Mouse (Mus musculus) kidney, postnatal 14 days (tissue): ENCODE results near the gene Gm5800.
"Not testable (repeated sequence)": the region's sequence is repeated elsewhere in the genome, so short reads cannot be mapped to it uniquely, and the experiment has no call there.

Source experiments
- DNase-seq: peaks from one replicate; pipeline ENCODE4 v3.0.0; 2022; ENCODE audit warnings: mixed read lengths

Gm5800 gene

DNA sequence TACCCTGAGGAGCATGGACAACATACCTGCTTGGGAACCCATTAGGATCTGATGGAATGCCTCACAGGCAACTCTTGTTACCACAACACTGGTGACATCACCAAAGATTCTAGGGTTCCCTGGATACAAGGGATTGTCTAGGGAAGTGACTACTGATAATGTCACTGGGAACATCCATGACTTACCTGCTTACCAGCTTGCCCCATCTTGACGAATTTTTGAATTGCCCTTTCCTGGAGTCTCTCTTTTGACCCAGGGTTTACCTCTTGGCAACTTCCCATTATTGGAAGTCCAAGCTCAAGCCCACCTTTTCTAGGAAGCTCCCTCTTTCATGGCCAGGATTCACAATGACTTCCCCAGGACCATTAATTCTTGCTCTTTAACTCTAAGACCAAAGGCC lies at the start of gene Gm5800:
TSS of gene Gm5800 (minus strand) at position 101 of the 400 bp plus-strand sequence.
- DNase-seq = no peak

DNA sequence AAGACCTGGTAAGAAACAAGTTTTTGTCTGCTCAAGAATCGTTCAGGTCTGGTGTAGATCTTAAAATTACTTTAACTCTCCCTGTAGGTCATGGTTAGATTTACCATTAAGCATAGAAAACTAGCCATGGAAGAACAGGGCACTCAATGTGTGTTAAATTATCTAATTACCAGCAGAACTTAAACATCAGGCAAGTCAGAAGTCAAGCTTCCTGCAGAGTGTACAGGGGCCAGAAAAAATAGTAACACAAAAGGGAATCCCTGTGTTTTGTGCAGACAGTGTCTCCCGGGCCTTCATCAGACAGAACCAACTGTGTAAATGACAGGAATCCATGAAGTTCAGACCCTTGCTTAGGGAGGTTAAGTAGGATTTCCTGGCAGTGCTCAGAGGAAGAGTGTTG lies 39.0 kb upstream of the Gm5800 start:
- no peak for DNase-seq

DNA sequence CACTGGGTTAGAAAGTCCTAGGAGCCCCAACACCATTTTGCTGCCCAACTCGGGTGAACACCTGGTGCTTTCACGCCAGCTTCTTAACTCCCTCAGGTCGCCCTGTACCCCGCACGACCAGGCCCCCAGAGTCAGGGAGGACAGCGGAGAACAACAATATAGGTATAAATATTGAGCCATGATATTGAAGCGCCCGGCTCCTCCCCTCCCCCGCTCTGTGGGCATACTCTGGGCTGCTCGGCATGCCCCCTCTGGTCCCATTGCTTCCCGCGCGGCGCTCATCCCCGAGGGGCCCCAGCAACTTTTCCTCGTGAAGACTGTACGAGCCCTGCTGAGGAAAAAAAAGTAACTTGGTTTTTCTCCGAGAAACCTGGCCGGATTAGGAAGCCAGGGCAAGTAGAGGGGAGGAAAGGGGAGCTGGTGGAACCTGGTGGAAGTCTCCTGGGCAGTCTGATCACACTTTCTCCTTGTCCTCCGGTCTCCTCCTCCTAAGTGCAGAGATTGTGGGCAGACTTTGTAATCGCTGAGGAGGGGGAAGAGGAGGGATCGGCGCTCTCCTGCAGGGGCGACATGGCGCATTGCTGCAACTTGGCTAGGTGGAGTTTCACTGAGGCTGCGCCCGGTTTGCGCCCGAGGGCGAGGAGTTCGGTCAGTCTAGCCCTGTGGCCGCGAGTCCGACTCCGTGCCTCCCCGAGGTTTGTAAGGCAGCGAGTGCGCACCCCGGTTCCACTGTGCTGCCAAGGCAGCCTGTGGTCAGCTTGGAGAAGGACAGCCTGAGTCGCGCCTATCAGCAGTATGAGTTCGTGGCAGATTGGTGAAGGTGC lies 23.6 kb upstream of the Gm5800 start:
- DNase-seq = peak; percentile 6

DNA sequence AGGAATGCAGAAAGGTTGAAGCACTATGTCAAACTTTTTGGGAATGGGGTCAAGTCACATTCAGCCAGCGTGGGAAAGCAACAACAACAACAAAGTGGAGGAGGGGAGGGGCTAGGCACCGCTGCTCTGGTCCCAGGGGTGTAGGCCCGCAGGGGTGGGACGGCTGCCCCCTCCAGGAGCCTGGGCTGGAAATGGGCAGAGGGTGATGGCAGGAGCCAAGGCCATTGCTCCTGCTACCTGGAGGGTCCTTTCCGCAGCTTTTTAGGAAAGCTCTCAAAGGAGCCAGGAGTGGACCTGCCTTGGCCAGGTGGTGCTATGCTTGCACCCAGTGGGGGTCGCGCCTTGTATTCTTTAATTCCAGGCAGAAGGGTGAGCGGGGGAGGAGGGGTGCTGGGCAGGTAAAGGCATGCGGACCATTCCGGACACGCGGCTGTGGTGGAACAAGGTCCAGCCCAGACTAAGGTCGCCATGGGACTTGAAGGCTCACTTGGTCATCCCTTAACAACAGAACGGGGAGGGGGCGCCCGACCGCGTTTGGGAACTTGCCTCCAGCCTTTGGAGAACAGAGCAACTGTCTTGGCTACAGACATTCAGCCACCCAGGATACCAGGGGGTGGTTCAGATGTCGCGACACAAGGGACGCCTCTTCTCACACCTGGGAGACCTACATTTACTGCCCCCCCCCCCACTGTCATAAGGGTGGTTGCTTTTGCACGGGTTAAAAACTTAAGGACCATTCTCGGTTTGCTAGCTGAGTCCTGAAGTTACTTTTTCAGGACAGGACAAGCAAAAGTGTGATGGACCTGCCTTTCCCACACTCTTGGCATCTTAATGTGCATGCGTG lies 22.4 kb upstream of the Gm5800 start:
- DNase-seq = no peak

DNA sequence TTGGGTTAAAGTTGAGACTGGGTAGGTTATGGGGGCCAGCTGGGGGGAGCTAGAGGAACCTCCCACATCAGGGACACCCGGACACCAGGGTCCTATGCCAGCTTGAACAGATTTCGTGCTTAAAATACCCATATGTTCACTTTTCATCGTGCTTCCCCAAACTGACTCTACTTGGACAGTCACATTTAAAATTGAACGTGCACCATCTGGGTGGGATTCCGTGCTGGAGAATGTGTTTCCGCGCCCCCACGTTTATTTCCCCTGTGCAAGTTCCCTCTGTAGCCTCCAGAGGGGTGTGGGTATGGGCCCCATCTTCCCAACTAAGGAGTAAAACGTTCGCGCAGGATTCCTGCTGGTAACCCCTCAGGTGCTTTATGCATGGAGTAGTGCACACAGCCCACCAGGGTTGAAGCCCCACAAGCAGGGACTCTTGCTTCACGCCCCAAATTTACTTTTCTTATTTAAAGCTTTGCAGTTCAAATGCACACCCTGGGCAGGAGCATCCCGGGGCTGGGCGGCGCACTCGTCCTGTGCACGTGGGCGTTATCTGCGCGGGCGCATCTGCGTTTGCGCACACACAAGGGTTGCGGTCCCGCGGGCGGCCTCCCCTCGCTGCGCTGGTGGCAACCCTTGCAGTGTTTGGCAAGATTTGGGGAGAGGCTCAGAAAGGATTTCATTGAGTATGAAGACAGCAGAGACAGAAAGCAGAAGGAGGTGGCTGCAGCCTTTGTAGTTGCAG lies 21.6 kb upstream of the Gm5800 start:
- DNase-seq = no peak

DNA sequence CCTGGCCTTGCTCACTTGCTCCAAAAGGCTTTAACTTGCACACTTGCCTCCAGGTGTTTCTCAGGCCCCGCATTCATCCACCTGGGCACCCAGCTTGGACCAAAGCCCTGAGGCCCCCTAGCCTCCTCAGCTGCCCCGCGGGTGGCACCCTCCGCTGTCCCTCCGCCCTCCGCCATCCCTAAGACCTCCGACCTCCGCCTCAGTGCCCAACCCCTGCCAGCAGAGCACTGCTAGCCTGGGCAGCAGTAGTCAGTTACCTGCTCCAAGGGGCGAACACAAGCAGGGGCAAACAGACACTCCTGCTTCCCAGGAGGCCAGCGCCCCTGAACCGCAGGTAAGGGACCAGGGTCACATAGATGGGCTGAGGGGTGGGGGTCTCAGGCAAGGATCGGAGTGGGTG lies 21.0 kb upstream of the Gm5800 start:
- no peak for DNase-seq

DNA sequence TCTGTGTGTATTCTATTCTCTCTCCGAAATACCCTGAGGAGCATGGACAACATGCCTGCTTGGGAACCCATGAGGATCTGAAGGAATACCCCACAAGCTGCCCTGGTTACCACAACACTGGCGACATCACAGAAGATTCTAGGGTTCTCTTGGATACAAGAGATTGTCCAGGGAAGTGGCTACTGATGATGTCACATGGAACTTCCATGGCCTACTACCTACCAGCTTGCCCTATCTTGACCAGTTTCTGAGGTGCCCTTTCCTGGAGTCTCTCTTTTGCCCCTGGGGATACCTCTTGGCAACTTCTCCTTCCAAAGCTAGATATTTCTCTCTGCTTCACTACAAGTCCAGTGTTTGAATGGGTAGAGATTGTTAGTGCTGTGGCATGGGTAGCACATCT lies 21.6 kb downstream of the Gm5800 start, which contains the start of gene Gm17079:
TSS of gene Gm17079 (minus strand) at position 101 of the 400 bp plus-strand sequence.
- not testable (repeated sequence) for DNase-seq

DNA sequence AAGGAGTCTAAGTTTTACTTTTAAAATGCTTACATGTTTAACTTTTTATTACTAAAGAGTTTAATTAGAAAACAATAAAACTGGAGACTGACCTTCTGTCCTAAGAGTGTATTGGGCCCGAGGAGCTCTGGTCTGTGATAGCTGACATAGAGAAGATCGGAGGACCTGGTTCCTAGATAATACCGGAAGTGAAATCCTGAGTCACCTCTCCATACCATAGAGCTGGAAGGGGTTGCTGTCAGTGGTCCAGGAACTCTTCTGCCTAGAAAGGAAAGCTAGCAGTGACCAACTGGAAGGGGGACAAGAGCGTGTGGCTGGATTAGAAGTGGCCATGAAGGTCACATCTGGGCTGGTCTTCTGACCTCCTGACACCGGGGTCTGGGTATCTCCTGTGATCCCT lies 39.7 kb downstream of the Gm5800 start:
- DNase-seq = no peak
